Mouse (Mus musculus) embryonic facial prominence, embryonic 15.5 days (tissue): Measurements from ENCODE around the gene Calm1. TPM values are rescaled to one million over a fixed set of nuclear protein-coding genes. Genes with fewer than 3 reads are reported as not detected.

ENCODE experiments used
- ATAC-seq: fragments of 200-750 bp; cut with Nextera tagmentation; 2 replicates; pipeline ENCODE4 v1.8.0; 2017; ENCODE audit warnings: low read depth, moderate TSS enrichment; ENCODE audit not compliant: insufficient number of reproducible peaks, low FRiP score, low TSS enrichment
- H3K27ac ChIP-seq: fragments of 300-500 bp; sonication (generic); replicated peaks from 2 replicates; pipeline ENCODE4 v1.5.1; 2015; ENCODE audit warnings: mild to moderate bottlenecking, inconsistent platforms
- H3K27me3 ChIP-seq: fragments of 300-500 bp; sonication (generic); 2 replicates; pipeline ENCODE4 v1.6.1; 2015; ENCODE audit warnings: inconsistent platforms
- H3K36me3 ChIP-seq: fragments of 300-500 bp; sonication (generic); 2 replicates; pipeline ENCODE4 v1.6.1; 2015; ENCODE audit warnings: mild to moderate bottlenecking, inconsistent platforms
- H3K4me1 ChIP-seq: fragments of 300-500 bp; sonication (generic); 2 replicates; pipeline ENCODE4 v1.6.1; 2015; ENCODE audit warnings: inconsistent platforms
- H3K4me2 ChIP-seq: fragments of 300-500 bp; sonication (generic); replicated peaks from 2 replicates; pipeline ENCODE4 v1.6.1; 2015; ENCODE audit warnings: mild to moderate bottlenecking, inconsistent platforms
- H3K4me3 ChIP-seq: fragments of 300-500 bp; sonication (generic); replicated peaks from 2 replicates; pipeline ENCODE4 v1.5.1; 2015; ENCODE audit warnings: mild to moderate bottlenecking, inconsistent platforms
- H3K9ac ChIP-seq: fragments of 300-500 bp; sonication (generic); 2 replicates; pipeline ENCODE4 v1.6.1; 2015; ENCODE audit warnings: inconsistent platforms
- H3K9me3 ChIP-seq: fragments of 300-500 bp; sonication (generic); replicated peaks from 2 replicates; pipeline ENCODE4 v1.6.1; 2016; ENCODE audit warnings: inconsistent platforms
- WGBS: fragments of 180-500 bp; shearing (Covaris S2); methylation state at CpG from one replicate; pipeline ENCODE4 v1.1.7; 2015; 5-methylcytosine and 5-hydroxymethylcytosine counted together
- polyA plus RNA-seq: library from polyadenylated mRNA; unstranded; fragments of >200 nt; fragmentation: Nextera tagmentation; extraction: Ambion mirVana; gene quantifications from 2 replicates; pipeline ENCODE4 v1.2.1, GENCODE M21; 2015

Gene Calm1
- polyA plus RNA-seq, 1 experiment from 2014 or later = 1,471 TPM

GRCm38 (mm10) chr12:100254471-100254870, 55.2 kb downstream of the Calm1 start:
- no peak for ATAC-seq
- 82% methylated on average over 4 of the region's 4 CpGs for WGBS

GRCm38 (mm10) chr12:100255441-100255949, 56.3 kb downstream of the Calm1 start:
- H3K9me3 ChIP-seq = no peaks in the 10 kb centered on the region
- 93% methylated on average over 2 of the region's 2 CpGs for WGBS
- no peak for ATAC-seq
- no peak overlapping the region for H3K9ac ChIP-seq
- no peaks in the 10 kb centered on the region for H3K36me3 ChIP-seq
- no peaks in the 10 kb centered on the region for H3K27me3 ChIP-seq
- H3K27ac ChIP-seq = no peak overlapping the region
- no peak overlapping the region for H3K4me3 ChIP-seq
- H3K4me2 ChIP-seq = no peak overlapping the region
- no peaks in the 10 kb centered on the region for H3K4me1 ChIP-seq

More at GRCm38 (mm10) chr12:100254471-100254870, 55.2 kb downstream of the Calm1 start:
- Histone ChIP-seq H3K9ac (no peak overlapping the region), H3K4me1 (no peaks in the 10 kb centered on the region), H3K27ac (no peak overlapping the region), H3K36me3 (no peaks in the 10 kb centered on the region), H3K4me3 (no peak overlapping the region), H3K4me2 (no peak overlapping the region), H3K9me3 (no peaks in the 10 kb centered on the region), H3K27me3 (no peaks in the 10 kb centered on the region)

DNA sequence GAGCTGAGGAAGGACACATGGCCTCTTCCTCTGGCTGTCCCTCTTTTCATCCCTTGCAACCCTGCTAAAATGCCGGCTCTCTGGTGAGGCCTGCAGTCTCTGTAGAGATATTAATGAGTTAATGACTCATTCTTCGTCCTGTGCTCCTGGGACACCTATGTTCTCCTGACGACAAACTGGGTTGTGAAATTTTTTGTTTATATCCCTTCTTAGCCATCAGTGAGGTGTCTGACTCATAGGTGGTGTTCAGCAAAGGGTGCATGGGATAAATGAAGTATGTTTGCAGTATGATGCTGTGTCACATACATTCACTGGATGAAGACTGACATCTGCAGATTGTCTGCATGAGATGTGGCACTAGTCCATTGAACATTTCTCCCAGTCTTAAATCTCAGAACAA, 58.5 kb downstream of the Calm1 start:
- H3K4me3 ChIP-seq = no peak overlapping the region
- H3K9me3 ChIP-seq = no peaks in the 10 kb centered on the region
- H3K4me1 ChIP-seq = no peaks in the 10 kb centered on the region
- H3K27ac ChIP-seq = no peak overlapping the region
- 61% methylated on average over 3 of the region's 3 CpGs for WGBS
- no peak overlapping the region for H3K4me2 ChIP-seq
- no peak for ATAC-seq
- no peak overlapping the region for H3K9ac ChIP-seq
- H3K36me3 ChIP-seq = no peaks in the 10 kb centered on the region
- H3K27me3 ChIP-seq = no peaks in the 10 kb centered on the region

Other genes starting within 250 kb of the Calm1 start
- 2.9 and 3.0 TPM in 2 replicates for gene Kcnk13, start 234.9 kb upstream of the Calm1 start, polyA plus RNA-seq
- gene Psmc1, start 89.3 kb upstream of the Calm1 start, polyA plus RNA-seq = 240 and 248 TPM in 2 replicates
- gene Nrde2, start 39.8 kb upstream of the Calm1 start, polyA plus RNA-seq = 14.1 TPM in 2 replicates